Mouse (Mus musculus): Measurements from ENCODE around the gene Flad1.
A peak's percentile ranks its signal among the peaks of the same experiment; 100 is the strongest.

Gene Flad1

GRCm38 (mm10) chr3:89419571-89419970 is 7.9 kb upstream of the Flad1 start:
- DNase-seq (ENCODE audit: low read depth, low spot score), result no peak
- H3K27me3 ChIP-seq (ENCODE audit: control insufficient read depth, insufficient read depth, low read length, poor library complexity, severe bottlenecking), result no peaks in the 10 kb centered on the region
- H3K36me3 ChIP-seq (ENCODE audit: control insufficient read depth, insufficient read depth, low read length, poor library complexity, severe bottlenecking), result no peaks in the 10 kb centered on the region

- Histone ChIP-seq H3K36me3 (ENCODE audit: control insufficient read depth, insufficient read depth, low read length, poor library complexity, severe bottlenecking) (no peaks in the 10 kb centered on the region), H3K27me3 (ENCODE audit: control insufficient read depth, insufficient read depth, low read length, poor library complexity, severe bottlenecking) (no peaks in the 10 kb centered on the region)
- no peak for DNase-seq (ENCODE audit: low read depth, low spot score)
Measured at GRCm38 (mm10) chr3:89418861-89419250, 7.2 kb upstream of the Flad1 start.

- H3K27me3 ChIP-seq (ENCODE audit: control insufficient read depth, insufficient read depth, low read length, poor library complexity, severe bottlenecking), result no peaks in the 10 kb centered on the region
- peak; percentile 97 for DNase-seq (ENCODE audit: low read depth, low spot score)
- H3K36me3 ChIP-seq (ENCODE audit: control insufficient read depth, insufficient read depth, low read length, poor library complexity, severe bottlenecking), result no peaks in the 10 kb centered on the region
Measured at GRCm38 (mm10) chr3:89418170-89418860, 6.6 kb upstream of the Flad1 start, which contains the start of the genes Cks1b and Shc1. Gene Cks1b, minus strand, starts transcription at chr3:89418383. Gene Shc1, plus strand, starts transcription at chr3:89418443.

- DNase-seq (ENCODE audit: low read depth, low spot score), result no peak
Measured at GRCm38 (mm10) chr3:89417840-89418169, 6.1 kb upstream of the Flad1 start.

GRCm38 (mm10) chr3:89417131-89417530 is 5.5 kb upstream of the Flad1 start:
- H3K27me3 ChIP-seq (ENCODE audit: control insufficient read depth, insufficient read depth, low read length, poor library complexity, severe bottlenecking), result no peaks in the 10 kb centered on the region
- DNase-seq (ENCODE audit: low read depth, low spot score), result no peak
- no peaks in the 10 kb centered on the region for H3K36me3 ChIP-seq (ENCODE audit: control insufficient read depth, insufficient read depth, low read length, poor library complexity, severe bottlenecking)

More at GRCm38 (mm10) chr3:89417840-89418169, 6.1 kb upstream of the Flad1 start:
- no peaks in the 10 kb centered on the region for H3K36me3 ChIP-seq (ENCODE audit: control insufficient read depth, insufficient read depth, low read length, poor library complexity, severe bottlenecking)
- no peaks in the 10 kb centered on the region for H3K27me3 ChIP-seq (ENCODE audit: control insufficient read depth, insufficient read depth, low read length, poor library complexity, severe bottlenecking)

- Histone ChIP-seq H3K36me3 (ENCODE audit: control insufficient read depth, insufficient read depth, low read length, poor library complexity, severe bottlenecking) (no peaks in the 10 kb centered on the region), H3K27me3 (ENCODE audit: control insufficient read depth, insufficient read depth, low read length, poor library complexity, severe bottlenecking) (no peaks in the 10 kb centered on the region)
- DNase-seq (ENCODE audit: low read depth, low spot score), result no peak
Measured at GRCm38 (mm10) chr3:89416158-89416557, 4.5 kb upstream of the Flad1 start.

GRCm38 (mm10) chr3:89410864-89411263 is 806 bp downstream of the Flad1 start:
- Histone ChIP-seq H3K36me3 (ENCODE audit: control insufficient read depth, insufficient read depth, low read length, poor library complexity, severe bottlenecking) (peaks cover 7% of the 10 kb centered on the region; the same call in 1 of the 2 replicates), H3K27me3 (ENCODE audit: control insufficient read depth, insufficient read depth, low read length, poor library complexity, severe bottlenecking) (no peaks in the 10 kb centered on the region)
- no peak for DNase-seq (ENCODE audit: low read depth, low spot score)

- H3K27me3 ChIP-seq (ENCODE audit: control insufficient read depth, insufficient read depth, low read length, poor library complexity, severe bottlenecking), result no peaks in the 10 kb centered on the region
- no peak for DNase-seq (ENCODE audit: low read depth, low spot score)
- H3K36me3 ChIP-seq (ENCODE audit: control insufficient read depth, insufficient read depth, low read length, poor library complexity, severe bottlenecking), result peaks cover 10% of the 10 kb centered on the region
Measured at GRCm38 (mm10) chr3:89409701-89410100, 2.0 kb downstream of the Flad1 start.

GRCm38 (mm10) chr3:89408448-89408847 is 3.2 kb downstream of the Flad1 start:
- Histone ChIP-seq H3K27me3 (ENCODE audit: control insufficient read depth, insufficient read depth, low read length, poor library complexity, severe bottlenecking) (no peaks in the 10 kb centered on the region), H3K36me3 (ENCODE audit: control insufficient read depth, insufficient read depth, low read length, poor library complexity, severe bottlenecking) (peaks cover 13% of the 10 kb centered on the region)
- no peak for DNase-seq (ENCODE audit: low read depth, low spot score)

GRCm38 (mm10) chr3:89406887-89407286 is 4.8 kb downstream of the Flad1 start:
- no peaks in the 10 kb centered on the region for H3K27me3 ChIP-seq (ENCODE audit: control insufficient read depth, insufficient read depth, low read length, poor library complexity, severe bottlenecking)
- peaks cover 17% of the 10 kb centered on the region for H3K36me3 ChIP-seq (ENCODE audit: control insufficient read depth, insufficient read depth, low read length, poor library complexity, severe bottlenecking)
- no peak for DNase-seq (ENCODE audit: low read depth, low spot score)

GRCm38 (mm10) chr3:89402693-89403092 is 9.0 kb downstream of the Flad1 start, which contains the start of gene Lenep:
Gene Lenep, minus strand, starts transcription at chr3:89402793.
- H3K27me3 ChIP-seq (ENCODE audit: control insufficient read depth, insufficient read depth, low read length, poor library complexity, severe bottlenecking), result no peaks in the 10 kb centered on the region

GRCm38 (mm10) chr3:89401329-89401728 is 10.3 kb downstream of the Flad1 start:
- no peak for DNase-seq (ENCODE audit: low read depth, low spot score)
- Histone ChIP-seq H3K36me3 (ENCODE audit: control insufficient read depth, insufficient read depth, low read length, poor library complexity, severe bottlenecking) (peaks cover 15% of the 10 kb centered on the region), H3K27me3 (ENCODE audit: control insufficient read depth, insufficient read depth, low read length, poor library complexity, severe bottlenecking) (no peaks in the 10 kb centered on the region)

More at GRCm38 (mm10) chr3:89402693-89403092, 9.0 kb downstream of the Flad1 start, which contains the start of gene Lenep:
- no peak for DNase-seq (ENCODE audit: low read depth, low spot score)
- H3K36me3 ChIP-seq (ENCODE audit: control insufficient read depth, insufficient read depth, low read length, poor library complexity, severe bottlenecking), result peaks cover 15% of the 10 kb centered on the region

GRCm38 (mm10) chr3:89396654-89397005 is 15.0 kb downstream of the Flad1 start:
- DNase-seq (ENCODE audit: low read depth, low spot score), result no peak
- Histone ChIP-seq H3K36me3 (ENCODE audit: control insufficient read depth, insufficient read depth, low read length, poor library complexity, severe bottlenecking) (peaks cover 4% of the 10 kb centered on the region; the same call in 1 of the 2 replicates), H3K27me3 (ENCODE audit: control insufficient read depth, insufficient read depth, low read length, poor library complexity, severe bottlenecking) (no peaks in the 10 kb centered on the region; the same call in 1 of the 2 replicates)

- peak; percentile 73 for DNase-seq (ENCODE audit: low read depth, low spot score)
- H3K36me3 ChIP-seq (ENCODE audit: control insufficient read depth, insufficient read depth, low read length, poor library complexity, severe bottlenecking), result no peaks in the 10 kb centered on the region
- no peaks in the 10 kb centered on the region; the same call in 1 of the 2 replicates for H3K27me3 ChIP-seq (ENCODE audit: control insufficient read depth, insufficient read depth, low read length, poor library complexity, severe bottlenecking)
Measured at GRCm38 (mm10) chr3:89395806-89396653, 15.6 kb downstream of the Flad1 start.

GRCm38 (mm10) chr3:89395419-89395805 is 16.3 kb downstream of the Flad1 start:
- no peaks in the 10 kb centered on the region; the same call in 1 of the 2 replicates for H3K27me3 ChIP-seq (ENCODE audit: control insufficient read depth, insufficient read depth, low read length, poor library complexity, severe bottlenecking)
- no peak for DNase-seq (ENCODE audit: low read depth, low spot score)

More at GRCm38 (mm10) chr3:89395419-89395805, 16.3 kb downstream of the Flad1 start:
- H3K36me3 ChIP-seq (ENCODE audit: control insufficient read depth, insufficient read depth, low read length, poor library complexity, severe bottlenecking), result no peaks in the 10 kb centered on the region
